Mouse (Mus musculus): ENCODE results near the gene Grrp1. TPM values are rescaled to one million over a fixed set of nuclear protein-coding genes. Genes with fewer than 3 reads are reported as not detected.
A peak's percentile ranks its signal among the peaks of the same experiment; 100 is the strongest.
"Not testable (repeated sequence)": the region's sequence is repeated elsewhere in the genome, so short reads cannot be mapped to it uniquely, and the experiment has no call there.

Gene Grrp1
- polyA plus RNA-seq, 1 experiment from 2014 or later, result 6.7 TPM

GRCm38 (mm10) chr4:134288397-134289256 lies 34.7 kb upstream of the Grrp1 start:
- Histone ChIP-seq H3K4me2 (replicated peaks) (peak overlapping the region; percentile 95), H3K4me1 (peaks cover 25% of the 10 kb centered on the region), H3K4me3 (replicated peaks) (peak overlapping the region; percentile 100), H3K36me3 (peaks cover 8% of the 10 kb centered on the region; the same call in 1 of the 2 replicates), H3K27me3 (peaks cover 8% of the 10 kb centered on the region; the same call in 1 of the 2 replicates), H3K27ac (replicated peaks) (peak overlapping the region; percentile 100; the same call in 1 of the 2 replicates), H3K9me3 (replicated peaks) (no peaks in the 10 kb centered on the region), H3K9ac (peak overlapping the region; percentile 94)
- no peak for ATAC-seq (ENCODE audit: insufficient number of reproducible peaks, low FRiP score, low TSS enrichment, low read depth)
- WGBS, result 39% methylated on average over 11 of the region's 11 CpGs

DNA sequence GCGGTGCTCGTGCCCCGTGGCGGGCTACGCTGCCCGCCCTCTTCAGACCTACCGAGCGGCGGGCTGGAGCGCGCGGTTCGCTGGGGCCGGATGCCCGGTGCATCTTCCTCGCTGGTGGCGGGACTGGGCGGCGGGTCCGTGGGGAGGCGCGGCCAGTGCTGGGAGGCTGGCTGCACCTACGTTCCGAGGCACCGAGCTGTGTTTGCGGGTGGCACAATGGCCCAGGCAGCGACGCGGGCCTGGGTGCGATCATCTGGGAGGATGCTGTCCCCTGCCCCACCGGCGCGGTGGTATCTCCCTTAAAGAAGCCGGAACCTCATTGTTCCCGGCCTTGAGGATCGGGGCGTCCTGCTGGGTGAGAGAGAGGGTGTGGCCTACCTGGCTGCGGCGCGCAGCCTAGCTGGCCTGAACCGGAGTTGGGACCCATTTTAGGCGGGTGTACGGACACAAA lies 33.7 kb upstream of the Grrp1 start, which contains the start of gene Pdik1l:
Pdik1l (minus strand) TSS at position 321 of the 451 bp plus-strand sequence.
- ATAC-seq (ENCODE audit: insufficient number of reproducible peaks, low FRiP score, low TSS enrichment, low read depth), result peak; percentile 80
- Histone ChIP-seq H3K9ac (peak within 1 kb of the TSS; percentile 99), H3K9me3 (replicated peaks) (no peaks in the 10 kb centered on the region), H3K4me1 (peaks cover 25% of the 10 kb centered on the region), H3K36me3 (peaks cover 18% of the 10 kb centered on the region; the same call in 1 of the 2 replicates), H3K4me3 (replicated peaks) (peak within 1 kb of the TSS; percentile 100), H3K4me2 (replicated peaks) (peak within 1 kb of the TSS; percentile 95), H3K27me3 (no peaks in the 10 kb centered on the region), H3K27ac (replicated peaks) (peak within 1 kb of the TSS; percentile 100)
- WGBS, result under 1% methylated on average over 42 of the region's 43 CpGs

- under 1% methylated on average over 59 of the region's 59 CpGs for WGBS
- Histone ChIP-seq H3K27ac (replicated peaks) (peak overlapping the region; percentile 100), H3K4me3 (replicated peaks) (peak overlapping the region; percentile 100), H3K9ac (peak overlapping the region; percentile 99), H3K4me1 (peaks cover 25% of the 10 kb centered on the region), H3K4me2 (replicated peaks) (peak overlapping the region; percentile 95), H3K9me3 (replicated peaks) (no peaks in the 10 kb centered on the region), H3K36me3 (peaks cover 21% of the 10 kb centered on the region), H3K27me3 (no peaks in the 10 kb centered on the region)
- ATAC-seq (ENCODE audit: insufficient number of reproducible peaks, low FRiP score, low TSS enrichment, low read depth), result peak; percentile 95
Measured at GRCm38 (mm10) chr4:134287168-134287564, 33.3 kb upstream of the Grrp1 start.

- peak overlapping the region; percentile 100 for H3K4me3 ChIP-seq (replicated peaks)
- H3K4me1 ChIP-seq, result peaks cover 22% of the 10 kb centered on the region
- peaks cover 27% of the 10 kb centered on the region for H3K36me3 ChIP-seq
- H3K27ac ChIP-seq (replicated peaks), result peak overlapping the region; percentile 74
- H3K9me3 ChIP-seq (replicated peaks), result no peaks in the 10 kb centered on the region
- no peaks in the 10 kb centered on the region for H3K27me3 ChIP-seq
- peak overlapping the region; percentile 99 for H3K9ac ChIP-seq
- peak overlapping the region; percentile 95 for H3K4me2 ChIP-seq (replicated peaks)
- 2% methylated on average over 59 of the region's 59 CpGs for WGBS
- peak; percentile 12 for ATAC-seq (ENCODE audit: insufficient number of reproducible peaks, low FRiP score, low TSS enrichment, low read depth)
Measured at GRCm38 (mm10) chr4:134286226-134287167, 32.6 kb upstream of the Grrp1 start.

DNA sequence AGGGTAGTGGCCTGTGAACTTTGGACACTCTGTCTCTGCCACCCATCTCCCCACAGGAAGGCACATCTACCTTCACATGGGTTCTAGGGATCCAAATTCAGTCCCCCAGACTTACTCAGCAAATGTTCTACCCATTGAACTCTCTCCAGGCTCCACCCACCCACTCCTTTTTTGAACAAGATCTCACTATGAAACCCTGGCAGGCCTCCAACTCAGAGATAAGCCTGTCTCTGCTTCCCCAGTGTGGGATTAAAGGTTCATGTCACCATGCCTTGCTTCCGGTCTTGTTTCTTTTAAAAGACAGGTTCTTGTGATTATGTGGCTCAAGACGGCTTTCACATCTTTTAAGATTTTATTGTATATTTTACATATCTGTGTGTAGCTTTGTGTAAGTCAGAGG lies 31.0 kb upstream of the Grrp1 start:
- no peak overlapping the region for H3K4me3 ChIP-seq (replicated peaks)
- no peaks in the 10 kb centered on the region for H3K27me3 ChIP-seq
- no peak overlapping the region for H3K27ac ChIP-seq (replicated peaks)
- peaks cover 22% of the 10 kb centered on the region for H3K4me1 ChIP-seq
- ATAC-seq (ENCODE audit: insufficient number of reproducible peaks, low FRiP score, low TSS enrichment, low read depth), result no peak
- peaks cover 36% of the 10 kb centered on the region for H3K36me3 ChIP-seq
- no peak overlapping the region for H3K9ac ChIP-seq
- H3K4me2 ChIP-seq (replicated peaks), result no peak overlapping the region
- 87% methylated on average over 2 of the region's 2 CpGs for WGBS
- H3K9me3 ChIP-seq (replicated peaks), result no peaks in the 10 kb centered on the region

GRCm38 (mm10) chr4:134273417-134274345 lies 19.8 kb upstream of the Grrp1 start:
- WGBS, result 4% methylated on average over 14 of the region's 14 CpGs
- 0 out of 2 replicates have a peak, but pooled peaks have one; percentile 39 for ATAC-seq (ENCODE audit: insufficient number of reproducible peaks, low FRiP score, low TSS enrichment, low read depth)
- H3K9ac ChIP-seq, result no peak overlapping the region

GRCm38 (mm10) chr4:134272731-134273416 lies 19.0 kb upstream of the Grrp1 start:
- H3K9ac ChIP-seq, result 0 out of 2 replicates have a peak overlapping the region, but pooled peaks have one; percentile 3
- peaks cover 13% of the 10 kb centered on the region for H3K36me3 ChIP-seq
- whole genome bisulfite sequencing, result 20% methylated on average over 12 of the region's 13 CpGs
- peaks cover 6% of the 10 kb centered on the region; the same call in 1 of the 2 replicates for H3K4me1 ChIP-seq
- no peaks in the 10 kb centered on the region for H3K9me3 ChIP-seq (replicated peaks)
- ATAC-seq (ENCODE audit: insufficient number of reproducible peaks, low FRiP score, low TSS enrichment, low read depth), result no peak
- no peak overlapping the region for H3K27ac ChIP-seq (replicated peaks)
- peak overlapping the region; percentile 26 for H3K4me3 ChIP-seq (replicated peaks)
- no peaks in the 10 kb centered on the region for H3K27me3 ChIP-seq
- peak overlapping the region; percentile 42 for H3K4me2 ChIP-seq (replicated peaks)

More at GRCm38 (mm10) chr4:134273417-134274345, 19.8 kb upstream of the Grrp1 start:
- Histone ChIP-seq H3K4me2 (replicated peaks) (peak overlapping the region; percentile 42), H3K9me3 (replicated peaks) (no peaks in the 10 kb centered on the region), H3K36me3 (peaks cover 19% of the 10 kb centered on the region), H3K27ac (replicated peaks) (peak overlapping the region; percentile 14), H3K4me1 (peaks cover 6% of the 10 kb centered on the region; the same call in 1 of the 2 replicates), H3K27me3 (no peaks in the 10 kb centered on the region), H3K4me3 (replicated peaks) (peak overlapping the region; percentile 26)

GRCm38 (mm10) chr4:134271979-134272378 lies 18.1 kb upstream of the Grrp1 start:
- ATAC-seq (ENCODE audit: insufficient number of reproducible peaks, low FRiP score, low TSS enrichment, low read depth), result no peak
- WGBS, result 82% methylated on average over 7 of the region's 7 CpGs
- Histone ChIP-seq H3K27ac (replicated peaks) (no peak overlapping the region), H3K9ac (no peak overlapping the region), H3K4me1 (peaks cover 6% of the 10 kb centered on the region; the same call in 1 of the 2 replicates), H3K27me3 (no peaks in the 10 kb centered on the region), H3K4me2 (replicated peaks) (no peak overlapping the region), H3K9me3 (replicated peaks) (no peaks in the 10 kb centered on the region), H3K4me3 (replicated peaks) (no peak overlapping the region), H3K36me3 (peaks cover 5% of the 10 kb centered on the region)

- not testable (repeated sequence) for H3K4me1 ChIP-seq; H3K4me2 ChIP-seq (replicated peaks); H3K27ac ChIP-seq (replicated peaks); H3K36me3 ChIP-seq; H3K27me3 ChIP-seq; H3K4me3 ChIP-seq (replicated peaks); H3K9me3 ChIP-seq (replicated peaks); ATAC-seq (ENCODE audit: insufficient number of reproducible peaks, low FRiP score, low TSS enrichment, low read depth); H3K9ac ChIP-seq
Measured at GRCm38 (mm10) chr4:134269622-134270021, 15.7 kb upstream of the Grrp1 start.
